Mouse (Mus musculus) kidney, adult 11 months (tissue): ENCODE measurements around the gene Ptcd2.
"Not testable (repeated sequence)": the region's sequence is repeated elsewhere in the genome, so short reads cannot be mapped to it uniquely, and the experiment has no call there.

Source experiments
- DNase-seq: peaks from one replicate; pipeline ENCODE4 v3.0.0; 2022

Gene Ptcd2

DNA sequence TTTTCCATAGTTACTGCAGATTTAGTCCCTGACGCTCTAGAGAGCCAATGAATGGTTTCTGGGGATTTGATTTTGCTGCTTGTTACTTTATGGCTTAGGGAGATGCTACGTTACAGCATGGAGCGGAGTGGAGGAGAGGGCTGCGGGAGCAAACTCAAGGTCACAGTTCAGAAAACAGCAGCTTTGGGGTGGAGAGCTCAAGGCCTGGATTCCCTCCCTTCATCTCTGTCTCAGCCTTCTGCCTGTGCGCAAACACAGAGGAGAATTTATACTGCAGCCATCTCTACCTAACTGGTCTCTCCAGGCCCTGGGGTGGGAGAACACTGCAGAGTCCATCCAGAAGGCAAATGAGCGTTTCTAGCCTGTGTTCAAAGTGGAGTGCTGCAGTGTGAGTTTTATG lies 10.6 kb upstream of the Ptcd2 start:
- no peak for DNase-seq

DNA sequence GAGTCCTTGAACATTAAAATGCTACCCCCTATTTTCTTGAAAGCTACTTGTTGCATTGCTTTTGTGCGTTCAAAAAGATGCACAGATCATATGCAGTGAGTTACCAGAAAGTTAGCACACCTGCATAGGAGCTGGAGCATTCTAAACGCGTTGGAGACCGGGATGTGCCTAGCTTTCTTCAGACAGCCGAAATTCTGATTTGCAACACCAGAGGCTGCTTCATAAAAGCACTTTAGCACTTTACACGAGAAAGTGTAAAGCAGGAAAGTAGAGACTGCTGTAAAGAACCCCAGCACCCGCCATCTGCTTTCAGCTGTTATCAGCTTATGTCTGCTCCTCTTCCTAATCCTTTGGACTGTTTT lies 9.0 kb upstream of the Ptcd2 start:
- DNase-seq: no peak

DNA sequence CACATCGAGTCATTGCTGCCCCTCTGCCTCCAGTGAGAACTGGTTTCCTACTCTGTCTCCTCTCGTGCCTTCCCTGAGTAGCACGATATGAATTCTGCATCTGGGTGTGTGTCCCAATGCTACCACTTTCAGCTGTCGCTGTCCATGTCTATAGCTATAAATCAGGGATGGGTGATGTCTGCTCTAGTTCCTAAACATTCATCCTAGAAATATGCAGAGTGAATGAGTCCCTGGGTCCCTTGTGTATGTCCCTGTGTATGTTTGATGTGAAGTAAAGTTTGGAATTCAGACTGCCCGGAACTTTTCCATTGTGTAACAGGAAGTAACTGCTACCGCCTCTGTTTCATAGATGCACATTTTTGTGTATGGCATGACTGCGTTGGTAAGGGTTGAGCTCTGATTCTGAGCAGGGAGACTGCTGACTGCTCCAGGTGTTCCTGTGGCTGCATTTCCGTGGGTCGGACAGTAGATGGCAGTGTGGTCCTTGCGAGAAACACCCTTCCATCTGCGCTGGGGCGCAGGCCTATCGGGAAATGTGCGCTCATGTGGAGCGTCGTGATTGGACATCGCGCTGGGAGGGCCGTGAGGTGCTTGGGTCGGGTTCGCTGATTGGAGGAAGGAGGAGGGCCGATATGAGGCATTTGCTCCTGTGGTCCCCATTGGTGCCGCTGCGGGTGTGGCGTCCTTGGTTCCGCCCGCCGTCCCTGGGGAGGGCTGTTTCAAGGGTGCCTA lies 8.4 kb upstream of the Ptcd2 start:
- peak; percentile 98 for DNase-seq

DNA sequence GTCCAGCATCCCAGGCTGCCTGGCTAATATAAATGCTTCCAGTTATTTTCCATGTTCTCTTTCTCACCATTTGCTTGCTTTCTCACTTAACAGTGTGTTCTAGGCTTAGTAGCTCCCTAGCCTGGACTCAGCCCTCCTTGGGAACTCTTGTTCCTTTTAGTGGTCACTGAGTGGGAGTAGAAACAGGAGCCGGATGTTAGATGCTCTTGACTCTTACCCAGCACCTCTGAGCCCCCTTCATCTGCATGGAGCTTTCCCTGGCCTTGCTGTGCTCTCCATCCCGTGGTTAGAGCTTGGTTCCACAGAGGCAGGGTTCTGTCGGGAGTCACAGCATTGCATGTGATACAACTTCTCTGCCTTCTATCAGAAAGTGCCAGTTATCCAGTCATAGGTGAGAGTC lies 7.1 kb upstream of the Ptcd2 start:
- no peak for DNase-seq

DNA sequence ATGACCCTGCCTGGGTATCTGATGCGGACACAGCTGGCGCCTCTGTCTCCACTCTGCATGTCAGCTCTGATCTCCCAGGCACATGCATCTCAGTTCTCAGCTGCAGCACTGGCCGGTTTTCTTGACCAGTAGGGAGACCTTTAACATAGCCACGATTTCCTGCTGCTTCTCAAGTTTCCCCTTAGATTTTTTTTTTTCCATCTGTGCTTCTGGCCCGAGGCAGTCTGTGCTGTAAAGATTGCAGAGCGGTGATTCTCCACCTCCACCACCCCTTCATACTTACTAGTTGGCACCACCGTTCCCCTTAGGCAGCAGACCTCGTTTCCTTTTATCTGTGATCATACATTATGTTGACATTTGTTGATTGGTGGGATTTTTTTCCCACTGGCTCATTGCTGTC lies 6.7 kb upstream of the Ptcd2 start:
- DNase-seq: no peak

DNA sequence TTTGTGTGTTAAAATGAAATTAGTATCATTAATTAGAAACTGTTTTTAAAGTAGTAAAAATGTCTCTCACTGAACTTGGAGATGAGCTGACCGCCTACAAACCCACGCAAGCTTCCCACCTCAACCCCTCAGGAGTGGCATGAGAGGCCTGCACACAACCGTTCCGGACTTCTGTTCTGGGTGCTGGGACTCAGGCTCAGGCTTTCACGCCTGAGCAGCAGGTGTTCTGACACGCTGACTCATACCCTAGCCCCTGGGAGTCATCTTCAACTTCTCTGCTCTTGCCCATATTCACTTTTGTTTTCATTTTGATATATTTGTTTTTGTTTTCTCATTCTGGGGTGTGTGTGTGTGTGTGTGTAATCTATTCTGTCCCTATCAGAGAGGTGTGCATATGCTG lies 5.5 kb upstream of the Ptcd2 start:
- DNase-seq: no peak

DNA sequence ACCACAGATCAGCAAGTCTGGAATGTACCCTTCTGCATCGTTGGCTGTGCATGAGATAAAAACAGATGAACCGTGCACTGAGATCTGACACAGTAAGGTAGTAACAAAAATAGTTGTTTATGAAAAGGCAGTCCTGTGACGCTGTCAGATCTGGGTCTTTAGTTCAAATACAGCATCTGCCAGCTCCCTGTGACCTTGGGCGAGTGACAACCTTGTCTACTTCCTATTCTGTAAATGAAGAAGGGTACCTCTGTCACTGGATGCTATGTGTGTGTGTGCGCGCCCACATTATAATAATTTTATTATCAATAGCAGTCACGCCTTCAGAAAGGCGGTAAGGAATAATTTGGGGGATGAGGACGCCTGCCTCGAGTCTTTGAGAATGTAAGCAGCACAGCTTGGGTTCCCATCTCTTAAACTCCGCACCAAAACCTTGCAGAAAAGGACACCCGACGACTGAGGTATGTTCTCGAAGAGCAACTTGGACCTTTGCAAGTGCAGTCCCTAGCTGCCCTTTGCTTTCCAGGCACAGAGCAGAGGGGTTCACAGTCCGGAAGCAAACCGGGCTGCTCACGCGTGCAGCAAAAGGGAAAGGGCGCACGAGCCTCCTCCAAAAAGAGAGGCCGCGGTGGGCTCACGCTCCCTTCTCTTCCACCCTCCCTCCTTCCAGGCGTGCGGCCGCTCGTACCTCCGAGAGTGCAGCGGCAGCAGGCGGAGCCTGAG lies 468 bp downstream of the Ptcd2 start:
- peak; percentile 25 for DNase-seq

DNA sequence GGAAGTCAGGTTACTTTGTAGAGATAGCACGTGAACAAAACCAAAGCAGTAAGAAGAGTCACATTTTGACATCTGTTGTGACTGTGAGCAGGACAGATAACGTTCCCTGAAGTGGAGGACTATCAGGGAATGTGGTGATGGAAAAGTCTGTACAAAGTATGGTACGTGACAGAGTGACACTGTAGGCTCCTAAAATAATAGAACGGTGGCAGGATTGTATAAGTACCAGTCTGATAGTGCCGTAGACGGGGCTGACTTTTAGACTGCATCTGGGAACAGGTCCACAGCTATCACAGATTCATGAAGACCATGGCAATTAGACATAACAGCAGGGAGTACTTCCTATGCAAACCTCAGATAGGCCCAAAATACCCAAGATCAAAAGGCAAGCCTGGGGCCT lies 3.0 kb downstream of the Ptcd2 start:
- DNase-seq: no peak

DNA sequence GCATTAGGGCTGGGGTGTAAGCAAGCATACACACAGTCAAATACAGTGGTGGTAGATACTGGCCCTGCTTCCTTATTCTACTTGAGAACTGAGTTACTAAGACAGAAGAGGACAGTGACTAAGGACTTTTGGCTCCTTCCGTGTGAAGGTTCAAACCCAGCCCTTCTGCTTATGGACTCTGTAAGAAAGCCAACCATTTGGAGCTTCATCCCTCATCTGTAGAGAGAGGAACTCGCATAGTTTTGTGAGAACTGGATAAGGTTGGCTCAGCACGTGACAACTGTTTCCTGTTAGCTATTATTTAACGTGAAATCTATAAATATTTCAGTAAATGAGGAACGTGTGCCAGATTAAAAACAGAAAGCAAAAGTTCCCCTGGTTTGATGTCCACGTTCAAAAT lies 7.0 kb downstream of the Ptcd2 start:
- DNase-seq: no peak

DNA sequence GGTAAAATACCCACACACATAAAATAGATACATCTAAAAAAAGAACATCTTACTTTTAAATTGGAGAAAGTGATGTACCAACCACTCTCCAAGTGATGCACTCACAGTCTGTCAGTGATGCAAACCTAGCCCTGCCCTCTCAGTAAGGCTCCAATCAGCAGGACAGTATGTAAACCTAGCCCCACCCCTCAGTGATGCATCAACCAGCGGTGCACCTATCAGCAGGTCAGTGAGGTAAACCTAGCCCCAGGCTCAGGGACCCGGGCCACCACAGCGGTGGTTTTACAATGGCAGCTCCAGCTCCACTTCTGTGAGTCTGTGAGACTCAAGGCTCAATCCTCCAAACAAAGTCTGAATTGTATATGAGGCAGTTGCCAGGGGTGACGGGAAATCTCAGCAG lies 13.2 kb downstream of the Ptcd2 start:
- no peak for DNase-seq

DNA sequence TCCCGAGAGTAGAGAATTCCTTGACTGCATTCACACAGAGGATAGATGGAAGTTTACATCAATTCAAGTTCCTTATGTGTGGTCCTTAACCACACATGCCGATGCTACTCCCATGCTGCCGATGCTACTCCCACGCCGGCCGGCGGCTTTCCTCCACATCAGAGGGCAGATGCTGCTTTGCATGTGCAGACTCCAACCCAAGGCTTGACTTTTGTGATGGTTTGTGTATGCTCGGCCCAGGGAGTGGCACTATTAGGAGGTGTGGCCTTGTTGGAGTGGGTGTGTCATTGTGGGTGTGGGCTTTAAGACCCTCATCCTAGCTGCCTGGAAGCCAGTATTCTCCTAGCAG lies 20.2 kb downstream of the Ptcd2 start:
- not testable (repeated sequence) for DNase-seq

DNA sequence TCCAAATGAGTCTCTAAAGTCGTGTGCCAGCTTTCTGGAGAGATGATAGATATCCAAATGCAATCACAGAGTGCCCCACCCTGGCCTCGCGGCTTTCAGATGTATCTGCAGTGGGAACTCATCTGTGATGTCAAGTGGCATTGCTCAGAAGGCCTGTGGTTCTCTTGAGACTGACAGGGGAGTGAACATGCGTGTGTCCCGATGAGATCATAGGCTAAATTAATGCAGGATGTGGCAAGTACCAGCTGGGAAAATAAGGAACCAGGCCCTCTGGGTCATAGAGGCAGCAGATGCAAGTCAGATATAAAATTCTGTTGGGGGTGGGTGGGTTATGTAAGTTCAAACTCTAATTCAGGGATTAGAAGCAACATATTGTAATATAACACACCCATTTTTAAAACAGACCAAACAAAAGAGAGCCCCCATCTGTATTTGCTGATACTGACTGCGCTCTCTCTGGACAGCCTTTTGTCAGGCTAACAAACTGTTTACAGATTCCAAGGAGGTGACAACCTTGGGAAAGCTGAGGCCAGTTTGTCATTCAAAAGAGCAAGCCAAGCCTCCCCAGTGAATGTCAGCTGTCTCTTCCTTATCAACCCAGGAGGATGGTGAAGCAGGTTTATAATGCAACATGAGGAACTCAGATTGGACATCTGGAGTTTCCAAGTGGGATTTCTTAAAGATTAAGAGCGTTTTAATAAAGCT lies 20.7 kb downstream of the Ptcd2 start:
- peak; percentile 6 for DNase-seq

DNA sequence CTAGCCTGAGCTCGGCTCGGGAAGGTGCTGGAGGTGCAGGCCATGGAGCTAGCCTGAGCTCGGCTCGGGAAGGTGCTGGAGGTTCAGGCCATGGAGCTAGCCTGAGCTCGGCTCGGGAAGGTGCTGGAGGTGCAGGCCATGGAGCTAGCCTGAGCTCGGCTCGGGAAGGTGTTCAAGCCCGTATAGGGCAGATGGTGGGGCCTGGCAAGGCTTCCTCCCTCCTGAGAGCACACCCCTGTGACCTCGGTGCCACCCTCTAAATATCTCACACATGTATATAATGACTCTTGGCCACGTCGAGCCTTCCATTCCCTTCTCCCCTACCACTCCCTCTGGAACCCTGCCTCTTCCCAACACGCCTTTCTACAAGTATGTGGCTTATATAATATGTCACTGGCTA lies 21.6 kb downstream of the Ptcd2 start:
- not testable (repeated sequence) for DNase-seq

DNA sequence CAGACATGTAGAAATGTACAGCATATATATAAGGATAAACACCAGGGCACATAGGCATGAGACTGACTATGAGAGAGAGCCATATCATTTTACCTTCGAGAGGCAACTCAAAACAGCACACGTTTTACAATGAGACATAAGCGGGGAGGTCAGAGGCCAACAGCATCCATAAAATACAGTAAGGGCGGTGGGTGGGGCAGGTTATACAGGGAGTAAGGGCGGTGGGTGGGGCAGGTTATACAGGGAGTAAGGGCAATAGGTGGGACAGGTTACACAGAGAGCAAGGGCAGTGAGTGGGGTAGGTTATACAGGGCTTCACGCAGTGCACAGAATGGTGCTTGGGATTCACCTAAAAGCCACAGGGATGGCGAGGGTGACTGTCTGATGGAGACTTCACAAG lies 24.1 kb downstream of the Ptcd2 start:
- no peak for DNase-seq

DNA sequence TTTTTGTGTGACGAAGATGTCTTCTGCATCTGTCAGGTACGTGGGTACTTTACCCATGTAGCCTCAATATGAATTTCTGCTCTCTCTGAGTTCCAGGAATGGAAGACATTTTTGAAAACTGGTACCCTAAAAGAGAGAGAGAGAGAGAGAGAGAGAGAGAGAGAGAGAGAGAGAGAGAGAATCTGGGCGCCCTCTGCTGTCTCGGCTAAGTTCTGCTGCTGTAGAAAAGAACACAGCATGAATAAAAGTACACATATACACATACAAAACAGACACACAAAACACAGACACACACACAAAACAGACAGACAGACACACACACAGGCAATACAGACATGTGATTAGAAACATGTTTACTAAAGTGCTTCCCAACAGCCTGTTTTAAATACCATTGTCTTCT lies 27.4 kb downstream of the Ptcd2 start:
- no peak for DNase-seq

DNA sequence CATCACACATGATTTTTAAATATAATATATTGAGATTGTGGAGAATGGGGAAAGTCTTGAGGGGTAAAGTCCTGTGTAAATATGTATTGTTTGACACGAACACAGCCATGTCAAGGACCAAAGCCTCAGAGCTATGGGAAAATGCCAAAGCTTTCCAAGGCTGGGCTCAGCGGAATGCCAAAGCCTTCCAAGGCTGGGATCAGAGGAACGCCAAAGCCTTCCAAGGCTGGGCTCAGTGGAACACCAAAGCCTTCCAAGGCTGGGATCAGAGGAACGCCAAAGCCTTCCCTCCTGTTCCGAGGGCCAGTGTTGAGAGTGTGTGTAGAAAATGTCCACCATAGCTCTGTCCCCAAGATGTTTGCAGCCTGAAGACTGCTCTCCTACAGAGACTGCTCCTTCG lies 28.1 kb downstream of the Ptcd2 start:
- no peak for DNase-seq

DNA sequence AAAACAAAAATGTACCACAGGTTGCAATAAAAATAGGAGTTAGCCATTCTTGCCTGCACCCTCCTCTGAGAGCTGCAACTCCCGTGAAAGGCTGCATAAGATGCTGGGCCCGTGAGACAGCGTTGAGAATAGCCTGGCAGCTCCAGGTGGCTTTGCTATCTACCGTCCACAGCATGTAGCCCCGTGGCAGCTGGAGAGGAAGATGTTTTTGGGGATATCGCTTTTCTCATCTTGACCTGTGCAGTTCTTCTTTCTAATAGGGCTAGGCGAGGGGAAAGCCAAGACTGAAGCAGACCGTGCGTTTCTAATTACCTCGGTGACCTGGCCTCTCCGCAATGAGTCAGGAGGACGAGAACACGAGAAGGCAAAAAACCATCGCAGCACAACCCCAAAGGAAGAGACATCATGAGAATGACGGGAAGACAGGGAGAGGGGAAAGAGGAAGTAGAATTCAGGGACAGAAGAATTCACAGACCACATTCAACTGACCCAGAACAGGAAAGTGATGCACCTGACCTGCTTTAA lies 29.8 kb downstream of the Ptcd2 start:
- no peak for DNase-seq

DNA sequence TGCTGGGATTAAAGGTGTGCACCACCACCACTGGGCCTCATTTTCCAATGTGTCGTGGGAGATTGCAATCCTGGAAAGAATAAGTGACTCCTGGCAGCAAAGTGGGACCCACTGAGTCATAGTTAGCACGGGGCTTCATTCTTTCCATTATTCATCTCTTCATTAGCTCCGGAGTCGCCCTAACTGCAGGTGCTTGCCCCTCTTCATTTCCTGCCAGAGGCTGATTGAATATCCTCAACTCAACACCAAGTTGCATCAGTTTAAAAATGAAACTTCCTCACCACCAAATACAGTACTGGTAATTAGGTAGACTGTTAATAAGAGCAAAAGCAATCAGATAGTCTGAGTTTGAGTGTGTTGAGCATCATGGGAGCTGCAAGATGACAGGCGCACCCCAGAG lies 30.4 kb downstream of the Ptcd2 start:
- DNase-seq: no peak

DNA sequence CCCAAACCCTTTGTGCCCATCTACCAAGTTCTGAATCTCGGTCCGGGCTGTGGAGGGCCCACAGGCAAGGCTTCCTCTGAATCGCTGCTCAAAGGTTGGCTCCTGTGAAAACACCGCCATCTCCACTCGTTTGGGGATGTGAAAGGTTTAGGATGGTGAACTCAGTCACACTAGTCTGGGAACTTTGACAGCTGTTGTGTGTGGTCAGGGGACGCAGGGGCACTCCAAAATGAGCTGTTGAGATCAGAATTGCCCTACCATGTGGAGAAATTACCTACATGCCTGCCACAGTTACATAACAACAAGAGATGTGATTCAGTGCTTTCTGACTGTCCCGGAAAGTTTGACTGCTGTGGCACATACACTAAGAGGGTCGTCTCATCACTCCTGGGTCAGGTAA lies 36.1 kb downstream of the Ptcd2 start:
- DNase-seq: no peak

DNA sequence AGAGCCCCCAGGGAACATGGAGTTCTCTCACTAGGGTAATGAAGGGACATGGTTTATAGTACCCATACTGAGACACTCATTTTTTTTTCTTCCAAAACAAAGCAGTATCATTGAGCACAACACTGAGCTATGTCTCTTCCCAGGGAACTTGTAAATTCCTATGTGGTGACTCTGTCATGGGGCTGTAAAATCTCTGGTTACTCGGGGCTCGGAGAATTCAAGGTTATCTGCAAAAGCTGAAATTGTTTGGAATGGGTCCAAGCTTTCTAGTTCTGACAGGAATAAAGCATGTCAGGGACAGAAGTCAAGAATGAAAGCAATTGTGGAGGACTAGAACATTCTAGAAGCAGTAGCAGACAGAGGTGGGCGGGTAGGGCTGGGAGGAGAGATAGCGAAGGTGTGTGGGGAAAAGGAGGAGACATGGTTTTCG lies 36.6 kb downstream of the Ptcd2 start:
- DNase-seq: peak; percentile 13

DNA sequence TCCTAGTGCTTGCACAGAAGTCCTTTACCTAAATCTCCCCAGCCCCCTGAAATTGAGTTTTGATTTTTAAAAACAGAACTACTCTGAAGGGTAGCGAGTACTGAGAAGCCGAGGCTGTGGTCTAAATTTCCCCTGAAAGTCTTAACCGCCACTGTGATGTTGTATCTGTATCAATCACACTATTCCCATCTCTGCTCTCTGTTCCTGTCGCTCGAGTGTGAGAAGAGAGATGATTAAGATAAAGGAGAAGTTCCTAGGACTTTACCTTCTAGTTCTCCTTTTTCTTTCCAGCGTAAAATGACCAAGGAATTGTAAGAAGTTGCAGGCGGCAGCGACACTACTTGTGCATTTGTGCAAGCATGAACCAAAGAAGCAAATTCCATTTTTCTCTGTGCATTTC lies 38.3 kb downstream of the Ptcd2 start:
- no peak for DNase-seq

DNA sequence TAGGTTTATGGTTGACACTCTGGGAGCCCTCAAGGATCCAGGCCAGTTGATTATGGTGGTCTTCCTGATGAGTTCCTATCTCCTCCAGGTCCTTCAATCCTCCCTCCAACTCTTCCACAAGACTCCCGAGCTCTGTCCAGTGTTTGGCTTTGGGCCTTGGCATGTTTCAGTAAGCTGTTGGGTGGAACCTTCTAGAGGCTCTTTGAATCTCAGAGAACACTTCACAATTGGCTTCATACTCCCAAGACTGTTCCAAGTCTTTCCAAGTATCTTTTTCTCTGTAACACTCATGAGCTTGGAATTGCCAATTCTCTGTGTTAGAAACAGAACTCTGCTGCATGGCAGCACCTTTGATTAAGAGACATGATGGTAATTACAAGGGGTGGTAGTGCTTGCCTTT lies 39.3 kb downstream of the Ptcd2 start:
- DNase-seq: no peak

DNA sequence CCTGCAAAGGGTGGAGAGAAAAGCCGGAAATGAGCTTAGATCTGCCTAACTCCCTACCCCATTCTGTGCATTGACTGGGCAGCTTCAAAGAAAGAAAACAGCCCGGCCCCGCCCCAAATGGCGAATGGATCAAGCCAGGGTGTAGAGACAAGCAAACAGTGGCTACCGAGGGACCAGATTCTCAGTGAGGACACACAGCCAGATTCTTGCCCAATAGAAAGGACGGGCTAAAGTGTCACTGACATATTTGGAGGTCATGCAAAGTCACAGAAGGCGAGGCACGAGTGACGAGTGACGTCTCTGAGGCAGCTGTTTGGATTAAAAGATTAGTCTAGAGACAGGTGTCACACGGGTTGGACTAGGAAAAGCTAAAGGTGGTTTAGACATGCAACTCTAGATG lies 40.1 kb downstream of the Ptcd2 start:
- no peak for DNase-seq

DNA sequence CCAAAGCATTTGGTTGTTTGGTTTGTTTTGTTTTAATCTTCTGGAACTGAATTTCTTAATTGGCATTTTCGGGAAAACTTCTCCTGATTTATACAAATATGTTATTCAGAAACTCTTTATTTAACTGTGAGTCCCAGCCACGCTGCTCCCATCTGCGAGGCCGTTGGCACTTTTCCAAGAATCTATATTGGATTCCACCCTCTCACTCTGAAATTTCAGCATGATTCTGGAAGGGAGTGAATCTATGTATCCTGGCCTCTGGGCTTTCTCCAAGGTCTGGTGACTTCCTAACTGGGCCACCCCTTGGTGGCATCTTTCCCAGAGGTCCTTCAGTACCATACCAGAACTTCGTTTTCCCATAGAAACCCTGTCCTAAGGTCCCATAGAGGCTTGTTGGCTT lies 40.7 kb downstream of the Ptcd2 start:
- DNase-seq: no peak
